Comparison of ENCODE assay signal across 8 mouse cellular contexts in genomic region chr6:38353811-38354722, GRCm38 (mm10). TPM values are rescaled to one million over a fixed set of nuclear protein-coding genes. Genes with fewer than 3 reads are reported as not detected.
A peak's percentile ranks its signal among the peaks of the same experiment; 100 is the strongest.
DNase-seq lines count a peak whose midpoint lies in the region; ATAC-seq and TF ChIP-seq lines count a peak whose summit lies in the region.

TSS of gene Zc3hav1 (minus strand) at chr6:38354603.

- no peak for TF ChIP-seq POLR2A in bone marrow macrophage, adult 2 months (IDR thresholded peaks at IDR 0.05; ENCODE audit: borderline replicate concordance, low read depth, low read length)
- peak; percentile 42; the same call in 1 of the 2 replicates for TF ChIP-seq POLR2A in testis, adult 2 months (IDR thresholded peaks at IDR 0.05; ENCODE audit: control insufficient read depth, low read depth, low read length)

- peak within 1 kb of the TSS; percentile 71 for H3K4me2 ChIP-seq in heart, embryonic 15.5 days
- peak within 1 kb of the TSS; percentile 76 for H3K4me2 ChIP-seq in liver, embryonic 15.5 days
- peak within 1 kb of the TSS; percentile 53 for H3K4me2 ChIP-seq in neural tube, embryonic 11.5 days (ENCODE audit: low read depth)

- DNase-seq in CD4-positive helper T cell, adult 2 months (ENCODE audit: low read depth, low spot score) = peak; percentile 96
- DNase-seq in forebrain, embryonic 10.5 days (ENCODE audit: extremely low spot score, low spot score) = peak; percentile 64
- peak; percentile 77 to 90 for DNase-seq in kidney, postnatal 25 days
- DNase-seq in neural tube, embryonic 11.5 days (ENCODE audit: low spot score) = peak; percentile 69

- H3K27ac ChIP-seq in bone marrow macrophage, adult 2 months (ENCODE audit: insufficient read depth, low read depth, low read length) = peak within 1 kb of the TSS; percentile 99
- peak within 1 kb of the TSS; percentile 73 for H3K27ac ChIP-seq in forebrain, embryonic 10.5 days
- H3K27ac ChIP-seq in heart, embryonic 15.5 days = peak within 1 kb of the TSS; percentile 64
- H3K27ac ChIP-seq in liver, embryonic 15.5 days (replicated peaks) = peak within 1 kb of the TSS; percentile 100
- no peak within 1 kb of the TSS for H3K27ac ChIP-seq in neural tube, embryonic 11.5 days (ENCODE audit: low read depth, low read length)
- H3K27ac ChIP-seq in testis, adult 2 months (ENCODE audit: control insufficient read depth, insufficient read depth, low read depth, low read length) = peak within 1 kb of the TSS; percentile 57

- peaks cover 96% of the 10 kb centered on the region for H3K27me3 ChIP-seq in forebrain, embryonic 10.5 days (ENCODE audit: poor library complexity, severe bottlenecking)
- peaks cover 10% of the 10 kb centered on the region; the same call in 1 of the 2 replicates for H3K27me3 ChIP-seq in heart, embryonic 15.5 days
- no peaks in the 10 kb centered on the region for H3K27me3 ChIP-seq in liver, embryonic 15.5 days
- peaks cover 49% of the 10 kb centered on the region for H3K27me3 ChIP-seq in neural tube, embryonic 11.5 days (ENCODE audit: control insufficient read depth, insufficient read depth, low read length)
- H3K27me3 ChIP-seq in testis, adult 2 months (ENCODE audit: control insufficient read depth, insufficient read depth, low read length) = no peaks in the 10 kb centered on the region

- peak within 1 kb of the TSS; percentile 97 for H3K4me3 ChIP-seq in bone marrow macrophage, adult 2 months (ENCODE audit: insufficient read depth, low read length)
- peak within 1 kb of the TSS; percentile 57 for H3K4me3 ChIP-seq in forebrain, embryonic 10.5 days
- H3K4me3 ChIP-seq in heart, embryonic 15.5 days = peak within 1 kb of the TSS; percentile 70
- peak within 1 kb of the TSS; percentile 85 for H3K4me3 ChIP-seq in liver, embryonic 15.5 days (replicated peaks)
- H3K4me3 ChIP-seq in neural tube, embryonic 11.5 days (ENCODE audit: low read depth, low read length) = peak within 1 kb of the TSS; percentile 52
- H3K4me3 ChIP-seq in testis, adult 2 months (ENCODE audit: control insufficient read depth, low read depth, low read length) = peak within 1 kb of the TSS; percentile 86

- peak; percentile 76 for ATAC-seq in heart, embryonic 15.5 days (replicated peaks; ENCODE audit: insufficient number of reproducible peaks, insufficient read depth, low FRiP score, low read depth)
- peak; percentile 96 for ATAC-seq in liver, embryonic 15.5 days (ENCODE audit: insufficient read depth)
- peak; percentile 58 for ATAC-seq in neural tube, embryonic 11.5 days (ENCODE audit: insufficient read depth, low FRiP score, low TSS enrichment)

- under 1% methylated on average over 87 of the region's 87 CpGs for WGBS in forebrain, embryonic 10.5 days
- under 1% methylated on average over 87 of the region's 87 CpGs for WGBS in heart, embryonic 15.5 days
- WGBS in liver, embryonic 15.5 days (ENCODE audit: insufficient replicate concordance) = under 1% methylated on average over 87 of the region's 87 CpGs
- under 1% methylated on average over 87 of the region's 87 CpGs for WGBS in neural tube, embryonic 11.5 days

- H3K36me3 ChIP-seq in forebrain, embryonic 10.5 days (replicated peaks) = no peaks in the 10 kb centered on the region
- H3K36me3 ChIP-seq in heart, embryonic 15.5 days = no peaks in the 10 kb centered on the region
- H3K36me3 ChIP-seq in liver, embryonic 15.5 days (replicated peaks) = peaks cover 30% of the 10 kb centered on the region
- no peaks in the 10 kb centered on the region for H3K36me3 ChIP-seq in neural tube, embryonic 11.5 days (ENCODE audit: control insufficient read depth, insufficient read depth, low read length)
- H3K36me3 ChIP-seq in testis, adult 2 months (ENCODE audit: control insufficient read depth, insufficient read depth, low read length) = no peaks in the 10 kb centered on the region

- H3K9ac ChIP-seq in heart, embryonic 15.5 days = peak within 1 kb of the TSS; percentile 61
- peak within 1 kb of the TSS; percentile 95 for H3K9ac ChIP-seq in liver, embryonic 15.5 days
- H3K9ac ChIP-seq in neural tube, embryonic 11.5 days (ENCODE audit: low read length) = peak within 1 kb of the TSS; percentile 42; the same call in 1 of the 2 replicates

- no peaks in the 10 kb centered on the region for H3K9me3 ChIP-seq in forebrain, embryonic 10.5 days
- H3K9me3 ChIP-seq in heart, embryonic 15.5 days (replicated peaks) = no peaks in the 10 kb centered on the region
- no peaks in the 10 kb centered on the region for H3K9me3 ChIP-seq in liver, embryonic 15.5 days (replicated peaks)
- no peaks in the 10 kb centered on the region for H3K9me3 ChIP-seq in neural tube, embryonic 11.5 days (ENCODE audit: control insufficient read depth, low read length)

- H3K4me1 ChIP-seq in bone marrow macrophage, adult 2 months (ENCODE audit: control insufficient read depth, insufficient read depth, low read length) = peaks cover 27% of the 10 kb centered on the region
- H3K4me1 ChIP-seq in forebrain, embryonic 10.5 days = peaks cover 27% of the 10 kb centered on the region
- H3K4me1 ChIP-seq in heart, embryonic 15.5 days (replicated peaks) = peaks cover 16% of the 10 kb centered on the region
- H3K4me1 ChIP-seq in liver, embryonic 15.5 days (replicated peaks) = peaks cover 68% of the 10 kb centered on the region
- no peaks in the 10 kb centered on the region for H3K4me1 ChIP-seq in neural tube, embryonic 11.5 days (ENCODE audit: control insufficient read depth, insufficient read depth, low read length)
- peaks cover 6% of the 10 kb centered on the region for H3K4me1 ChIP-seq in testis, adult 2 months (ENCODE audit: control insufficient read depth, insufficient read depth, low read length)

- no peak for TF ChIP-seq CTCF in bone marrow macrophage, adult 2 months (IDR thresholded peaks at IDR 0.05; ENCODE audit: low read depth, low read length)
- no peak for TF ChIP-seq CTCF in testis, adult 2 months (IDR thresholded peaks at IDR 0.05; ENCODE audit: control insufficient read depth, insufficient read depth, insufficient replicate concordance, low read depth, low read length)

RNA-seq across cellular contexts. Expression of gene Zc3hav1, which starts in this region (rescaled TPM):
- 76.7 and 83.5 TPM in 2 replicates for polyA plus RNA-seq in bone marrow macrophage, adult 2 months (2012; ENCODE audit: insufficient read depth, insufficient read length, missing spikeins)
- polyA plus RNA-seq in forebrain, embryonic 10.5 days (2016; fragmentation: Nextera tagmentation; extraction: Ambion mirVana) = 2.0 and 2.2 TPM in 2 replicates
- 7.8 and 10.1 TPM in 2 replicates for polyA plus RNA-seq in heart, embryonic 15.5 days (2015; fragmentation: Nextera tagmentation; extraction: Ambion mirVana)
- polyA plus RNA-seq in liver, embryonic 15.5 days (2015; fragmentation: Nextera tagmentation; extraction: Ambion mirVana) = 23.4 and 23.6 TPM in 2 replicates
- 1.4 and 1.7 TPM in 2 replicates for polyA plus RNA-seq in neural tube, embryonic 11.5 days (2014; fragmentation: Nextera tagmentation; extraction: Ambion mirVana)
- polyA plus RNA-seq in testis, adult 2 months (2012; rRNA removed) = 2.3 and 2.5 TPM in 2 replicates

Comparison
In these comparisons a context has a peak if more than half of its experiments do, and no peak if none do; other contexts are left out.
1. H3K9ac ChIP-seq: peak in every context shown above with its lines; median percentile 95 in liver, embryonic 15.5 days; 61 in heart, embryonic 15.5 days; 42 in neural tube, embryonic 11.5 days.